Mouse (Mus musculus): ENCODE results near the gene Rnasek.

Rnasek gene

GRCm38 (mm10) chr11:70239541-70240279, at the start of gene Rnasek, which contains the start of gene Gm21988:
Rnasek (minus strand) TSS chr11:70239842.
Gm21988 (minus strand) TSS chr11:70239830.
- DNase-seq (ENCODE audit: low spot score) = peak; percentile 71

- DNase-seq (ENCODE audit: low spot score) = peak; percentile 32
Observed at GRCm38 (mm10) chr11:70289236-70289635, 49.6 kb upstream of the Rnasek start.

GRCm38 (mm10) chr11:70288102-70288501, 48.5 kb upstream of the Rnasek start:
- DNase-seq (ENCODE audit: low spot score) = peak; percentile 29

- DNase-seq (ENCODE audit: low spot score) = no peak
Observed at GRCm38 (mm10) chr11:70285686-70286085, 46.0 kb upstream of the Rnasek start.

- DNase-seq (ENCODE audit: low spot score) = no peak
Observed at GRCm38 (mm10) chr11:70284757-70285156, 45.1 kb upstream of the Rnasek start.

- no peak for DNase-seq (ENCODE audit: low spot score)
Observed at GRCm38 (mm10) chr11:70283666-70284065, 44.0 kb upstream of the Rnasek start.

- DNase-seq (ENCODE audit: low spot score) = no peak
Observed at GRCm38 (mm10) chr11:70280441-70280840, 40.8 kb upstream of the Rnasek start.

- DNase-seq (ENCODE audit: low spot score) = no peak
Observed at GRCm38 (mm10) chr11:70278961-70279360, 39.3 kb upstream of the Rnasek start.

- DNase-seq (ENCODE audit: low spot score) = no peak
Observed at GRCm38 (mm10) chr11:70271641-70272040, 32.0 kb upstream of the Rnasek start.

- no peak for DNase-seq (ENCODE audit: low spot score)
Observed at GRCm38 (mm10) chr11:70266405-70266804, 26.8 kb upstream of the Rnasek start.

GRCm38 (mm10) chr11:70265819-70266218, 26.2 kb upstream of the Rnasek start:
- DNase-seq (ENCODE audit: low spot score) = no peak

GRCm38 (mm10) chr11:70265252-70265651, 25.6 kb upstream of the Rnasek start:
- no peak for DNase-seq (ENCODE audit: low spot score)

- DNase-seq (ENCODE audit: low spot score) = no peak
Observed at GRCm38 (mm10) chr11:70259035-70259434, 19.4 kb upstream of the Rnasek start.

- DNase-seq (ENCODE audit: low spot score) = peak; percentile 56
Observed at GRCm38 (mm10) chr11:70254931-70255531, 15.4 kb upstream of the Rnasek start, which contains the start of gene Alox12. Alox12 (minus strand) TSS chr11:70255353.

- DNase-seq (ENCODE audit: low spot score) = no peak
Observed at GRCm38 (mm10) chr11:70254337-70254736, 14.7 kb upstream of the Rnasek start.

GRCm38 (mm10) chr11:70251853-70252252, 12.2 kb upstream of the Rnasek start:
- DNase-seq (ENCODE audit: low spot score) = no peak

- no peak for DNase-seq (ENCODE audit: low spot score)
Observed at GRCm38 (mm10) chr11:70250150-70250549, 10.5 kb upstream of the Rnasek start.

GRCm38 (mm10) chr11:70247136-70247845, 7.6 kb upstream of the Rnasek start:
- DNase-seq (ENCODE audit: low spot score) = peak; percentile 70

GRCm38 (mm10) chr11:70242591-70242990, 2.9 kb upstream of the Rnasek start:
- DNase-seq (ENCODE audit: low spot score) = no peak

GRCm38 (mm10) chr11:70238591-70239440, 826 bp downstream of the Rnasek start:
- no peak for DNase-seq (ENCODE audit: low spot score)

GRCm38 (mm10) chr11:70237457-70238167, 2.0 kb downstream of the Rnasek start, which contains the start of gene 0610010K14Rik:
0610010K14Rik (minus strand) TSS chr11:70237914.
- peak; percentile 96 for DNase-seq (ENCODE audit: low spot score)
